ENCODE assay signal across 8 mouse cellular contexts in the genomic region with DNA sequence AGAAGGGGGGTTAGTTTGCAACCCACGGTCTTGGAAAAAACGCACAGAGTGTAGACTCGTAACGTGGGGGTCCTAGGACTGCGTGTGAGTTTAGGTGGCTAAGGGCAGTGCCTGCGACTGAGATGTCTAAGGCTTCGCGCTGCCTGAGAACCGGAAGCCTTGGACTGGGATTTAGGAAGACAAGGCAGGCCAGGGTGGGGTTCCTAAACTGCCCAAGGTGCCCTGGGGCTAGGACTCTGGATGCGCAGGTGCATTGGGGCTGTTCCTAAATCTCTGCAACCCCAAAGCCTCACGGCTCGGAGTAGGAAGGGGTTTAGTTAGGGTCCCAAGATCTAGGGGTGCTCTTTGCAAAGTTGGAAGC. TPM values are rescaled to one million over a fixed set of nuclear protein-coding genes. Genes with fewer than 3 reads are reported as not detected.
DNase-seq lines count a peak whose midpoint lies in the region; ATAC-seq and TF ChIP-seq lines count a peak whose summit lies in the region.

No protein-coding gene starts in this region.

- DNase-seq in lung, adult 2 months = no peak
- no peak for DNase-seq in lung, postnatal 4 days
- peak; percentile 61 for DNase-seq in hindbrain, embryonic 11.5 days (ENCODE audit: low spot score)
- no peak for DNase-seq in frontal cortex, postnatal 10 days (ENCODE audit: low spot score in 2 of 2)
- DNase-seq in gastrocnemius, adult 18-20 months (ENCODE audit: low spot score) = no peak
- DNase-seq in cerebellum, adult 11-12 months = no peak

- peak overlapping the region; percentile 83 for H3K9ac ChIP-seq in hindbrain, embryonic 11.5 days (ENCODE audit: low read depth, low read length)

- no peaks in the 10 kb centered on the region for H3K36me3 ChIP-seq in hindbrain, embryonic 11.5 days (ENCODE audit: control insufficient read depth, insufficient read depth, low read length)

- H3K4me1 ChIP-seq in lung, adult 2 months (ENCODE audit: control insufficient read depth, insufficient read depth, low read length) = peaks cover 31% of the 10 kb centered on the region
- peaks cover 7% of the 10 kb centered on the region for H3K4me1 ChIP-seq in cortical plate, adult 2 months (ENCODE audit: control insufficient read depth, insufficient read depth, low read length)
- H3K4me1 ChIP-seq in hindbrain, embryonic 11.5 days (replicated peaks; ENCODE audit: control insufficient read depth, insufficient read depth, low read length) = peaks cover 4% of the 10 kb centered on the region; the same call in 1 of the 2 replicates

- peak overlapping the region; percentile 79 for H3K4me2 ChIP-seq in hindbrain, embryonic 11.5 days (replicated peaks; ENCODE audit: low read depth, low read length)

- H3K4me3 ChIP-seq in lung, adult 2 months (replicated peaks; ENCODE audit: extremely low read depth, low read depth, low read length) = peak overlapping the region; percentile 78
- H3K4me3 ChIP-seq in cortical plate, adult 2 months (ENCODE audit: insufficient read depth, low read length) = peak overlapping the region; percentile 68
- peak overlapping the region; percentile 80 for H3K4me3 ChIP-seq in hindbrain, embryonic 11.5 days (ENCODE audit: low read depth, low read length)

- TF ChIP-seq CTCF in lung, adult 2 months (IDR thresholded peaks at IDR 0.05; ENCODE audit: insufficient read depth, low read length) = no peak
- no peak for TF ChIP-seq CTCF in cortical plate, adult 2 months (IDR thresholded peaks at IDR 0.05; ENCODE audit: extremely low read depth, insufficient read depth, low read length)

- H3K9me3 ChIP-seq in hindbrain, embryonic 11.5 days (ENCODE audit: control insufficient read depth, low read length) = no peaks in the 10 kb centered on the region

- no peak overlapping the region for H3K27ac ChIP-seq in cortical plate, adult 2 months (ENCODE audit: insufficient read depth, low read length)
- no peak overlapping the region for H3K27ac ChIP-seq in hindbrain, embryonic 11.5 days (ENCODE audit: low read depth, low read length)

- H3K27me3 ChIP-seq in hindbrain, embryonic 11.5 days (ENCODE audit: control insufficient read depth, insufficient read depth, low read length) = peaks cover 4% of the 10 kb centered on the region; the same call in 1 of the 2 replicates

- no peak for TF ChIP-seq POLR2A in lung, adult 2 months (IDR thresholded peaks at IDR 0.05; ENCODE audit: borderline replicate concordance, extremely low read depth, low read depth, low read length)
- TF ChIP-seq POLR2A in cortical plate, adult 2 months (IDR thresholded peaks at IDR 0.05; ENCODE audit: extremely low read depth, insufficient read depth, low read length) = no peak

- 3% methylated on average over 12 of the region's 12 CpGs for WGBS in lung, adult 2 months
- under 1% methylated on average over 12 of the region's 12 CpGs for WGBS in hindbrain, embryonic 11.5 days

- 0 out of 2 replicates have a peak, but pooled peaks have one; percentile 6 for ATAC-seq in hindbrain, embryonic 11.5 days (ENCODE audit: low FRiP score)
- 0 out of 2 replicates have a peak, but pooled peaks have one; percentile 6 for ATAC-seq in megakaryocyte-erythroid progenitor cell, adult 5-6 weeks (replicated peaks; ENCODE audit: low FRiP score, low TSS enrichment, poor library complexity, severe bottlenecking)

RNA-seq across cellular contexts. Expression of a gene that starts 0.7 kb away (rescaled TPM):
- polyA plus RNA-seq in lung, adult 2 months (2012; rRNA removed) = 11.3 and 11.6 TPM in 2 replicates
- 0.93 TPM in 1 of 2 replicates, not detected in the other for polyA plus RNA-seq in cortical plate, adult 2 months (2012; rRNA removed)
- polyA plus RNA-seq in hindbrain, embryonic 11.5 days (2014; fragmentation: Nextera tagmentation; extraction: Ambion mirVana) = 4.0 and 8.4 TPM in 2 replicates
- 16.1 TPM in 1 of 2 replicates, not detected in the other for total RNA-seq in megakaryocyte-erythroid progenitor cell, adult 5-6 weeks (2014; fragmentation: Nextera tagmentation)
- not detected in 2 replicates for total RNA-seq in megakaryocyte-erythroid progenitor cell, adult 5-6 weeks (2017)
- 1 to 10 TPM; 8.0 to 9.4 TPM for total RNA-seq in gastrocnemius, adult 18-20 months (2021)

RNA-seq across cellular contexts. Expression of a gene that starts 28.1 kb away (rescaled TPM):
- 295 and 767 TPM in 2 replicates for polyA plus RNA-seq in lung, adult 2 months (2012; rRNA removed)
- 16.7 and 19.4 TPM in 2 replicates for polyA plus RNA-seq in cortical plate, adult 2 months (2012; rRNA removed)
- polyA plus RNA-seq in hindbrain, embryonic 11.5 days (2014; fragmentation: Nextera tagmentation; extraction: Ambion mirVana) = 1.5 and 3.1 TPM in 2 replicates
- 0.83 and 1.4 TPM in 2 replicates for total RNA-seq in megakaryocyte-erythroid progenitor cell, adult 5-6 weeks (2014; fragmentation: Nextera tagmentation)
- total RNA-seq in megakaryocyte-erythroid progenitor cell, adult 5-6 weeks (2017) = 2.3 and 3.1 TPM in 2 replicates
- total RNA-seq in gastrocnemius, adult 18-20 months (2021) = 100 to 1,000 TPM in 1 of 2 experiments, 10 to 100 TPM in 1; 95.1 to 169 TPM

RNA-seq across cellular contexts. Expression of a gene that starts 28.7 kb away (rescaled TPM):
- polyA plus RNA-seq in lung, adult 2 months (2012; rRNA removed) = 102 and 135 TPM in 2 replicates
- 251 and 267 TPM in 2 replicates for polyA plus RNA-seq in cortical plate, adult 2 months (2012; rRNA removed)
- 237 and 257 TPM in 2 replicates for polyA plus RNA-seq in hindbrain, embryonic 11.5 days (2014; fragmentation: Nextera tagmentation; extraction: Ambion mirVana)
- 194 and 207 TPM in 2 replicates for total RNA-seq in megakaryocyte-erythroid progenitor cell, adult 5-6 weeks (2014; fragmentation: Nextera tagmentation)
- 46.6 and 78.6 TPM in 2 replicates for total RNA-seq in megakaryocyte-erythroid progenitor cell, adult 5-6 weeks (2017)
- 100 to 1,000 TPM; 175 to 191 TPM for total RNA-seq in gastrocnemius, adult 18-20 months (2021)

RNA-seq across cellular contexts. Expression of a gene that starts 29.0 kb away (rescaled TPM):
- polyA plus RNA-seq in lung, adult 2 months (2012; rRNA removed) = 113 and 138 TPM in 2 replicates
- polyA plus RNA-seq in cortical plate, adult 2 months (2012; rRNA removed) = 88.8 and 89.0 TPM in 2 replicates
- 27.5 and 34.0 TPM in 2 replicates for polyA plus RNA-seq in hindbrain, embryonic 11.5 days (2014; fragmentation: Nextera tagmentation; extraction: Ambion mirVana)
- 19.5 and 28.4 TPM in 2 replicates for total RNA-seq in megakaryocyte-erythroid progenitor cell, adult 5-6 weeks (2014; fragmentation: Nextera tagmentation)
- total RNA-seq in megakaryocyte-erythroid progenitor cell, adult 5-6 weeks (2017) = 10.2 and 16.8 TPM in 2 replicates
- total RNA-seq in gastrocnemius, adult 18-20 months (2021) = 10 to 100 TPM; 10.4 to 15.0 TPM

Comparison
In these comparisons a context has a peak if more than half of its experiments do, and no peak if none do; other contexts are left out.
1. RNA of a gene that starts 28.1 kb away (polyA plus RNA-seq): 295 to 767 TPM in lung, adult 2 months; 16.7 to 19.4 TPM in cortical plate, adult 2 months and 1.5 to 3.1 TPM in hindbrain, embryonic 11.5 days; every median in the first group is over 10 times any median in the second.
2. Peak in every context shown above with its lines, with median percentiles within 50 percentile points of each other: H3K4me3 ChIP-seq.